In the genomic region with DNA sequence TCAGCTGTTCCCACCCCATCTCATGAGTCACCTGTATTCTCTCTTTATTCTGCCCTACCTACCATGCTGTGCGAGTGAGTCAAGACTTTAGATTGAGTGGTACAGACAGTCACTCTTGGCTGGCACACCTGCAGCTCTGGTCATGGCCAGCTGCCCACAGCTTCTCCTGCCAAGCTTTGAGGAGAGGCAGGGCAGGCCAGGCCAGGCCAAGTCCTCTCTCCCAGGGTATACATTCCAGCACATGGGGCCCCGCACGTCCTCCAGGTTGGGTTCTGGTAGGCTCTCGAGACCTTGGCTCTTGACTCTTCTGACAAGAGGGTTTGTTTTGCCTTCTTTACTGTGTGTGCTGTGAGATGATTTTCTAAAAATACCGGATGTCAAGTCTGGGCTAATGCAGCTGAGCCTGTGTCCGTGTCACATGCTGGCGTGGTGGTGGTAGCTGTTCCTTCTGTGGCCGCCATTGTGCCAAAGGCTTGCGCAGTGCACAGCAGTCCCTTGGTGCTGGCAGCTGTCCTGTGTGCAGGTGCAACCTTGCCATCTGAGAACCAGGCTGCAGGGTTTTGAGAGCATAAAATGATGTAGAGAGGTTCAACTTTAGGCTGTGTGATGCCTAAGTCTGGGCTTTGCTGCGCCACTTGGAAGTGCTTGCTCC, we compare ENCODE assay signal across 8 mouse cellular contexts. TPM values are rescaled to one million over a fixed set of nuclear protein-coding genes. Genes with fewer than 3 reads are reported as not detected.
DNase-seq lines count a peak whose midpoint lies in the region; ATAC-seq lines count a peak whose summit lies in the region.

No protein-coding gene starts in this region.

- DNase-seq in ovary, postnatal 14 days (ENCODE audit: low spot score): peak; percentile 49
- DNase-seq in ovary, adult 18-20 months (ENCODE audit: low spot score): no peak
- peak; percentile 65 to 81 for DNase-seq in gastrocnemius, adult 8-10 months (ENCODE audit: low spot score in 2 of 2)
- DNase-seq in kidney, adult 9 months: peak; percentile 86
- peak; percentile 85 for DNase-seq in skeletal muscle tissue, adult 2 months (ENCODE audit: low read depth, low spot score)
- no peak for DNase-seq in urinary bladder, adult 2 months (ENCODE audit: low spot score)

- ATAC-seq in monocyte, adult 5-6 weeks (replicated peaks; ENCODE audit: insufficient number of reproducible peaks, low FRiP score, low TSS enrichment, poor library complexity, severe bottlenecking): no peak; the same call in 1 of the 2 replicates
- no peak for ATAC-seq in megakaryocyte-erythroid progenitor cell, adult 5-6 weeks (replicated peaks; ENCODE audit: low FRiP score, low TSS enrichment, poor library complexity, severe bottlenecking)

RNA-seq across cellular contexts. Expression of gene Nt5dc3, which starts 47.2 kb away (rescaled TPM):
- total RNA-seq in gastrocnemius, adult 8-10 months (2022): 10 to 100 TPM; 57.7 to 72.7 (median 64.9) TPM
- total RNA-seq in monocyte, adult 5-6 weeks (2017): 2.2 to 4.7 TPM (median 2.6 TPM) in 3 replicates
- 18.3 and 22.4 TPM in 2 replicates for polyA plus RNA-seq in urinary bladder, adult 2 months (2012; rRNA removed)
- total RNA-seq in megakaryocyte-erythroid progenitor cell, adult 5-6 weeks (2014; fragmentation: Nextera tagmentation): 8.9 and 12.4 TPM in 2 replicates
- 2.9 and 6.8 TPM in 2 replicates for total RNA-seq in megakaryocyte-erythroid progenitor cell, adult 5-6 weeks (2017)

Comparison
In these comparisons a context has a peak if more than half of its experiments do, and no peak if none do; other contexts are left out.
1. DNase-seq: peak in ovary, postnatal 14 days (single experiment), gastrocnemius, adult 8-10 months (2 of 2), kidney, adult 9 months (single experiment) and skeletal muscle tissue, adult 2 months (single experiment); none in ovary, adult 18-20 months (single experiment) and urinary bladder, adult 2 months (single experiment).
2. RNA of gene Nt5dc3, which starts 47.2 kb away (total RNA-seq): 57.7 to 72.7 TPM in gastrocnemius, adult 8-10 months; 2.9 to 12.4 TPM in megakaryocyte-erythroid progenitor cell, adult 5-6 weeks and 2.2 to 4.7 TPM in monocyte, adult 5-6 weeks; every median in the first group is over 4 times any median in the second.